Mouse (Mus musculus) cerebellum, adult 11-12 months (tissue): ENCODE data around the gene Vps13d.

ENCODE experiments used
- DNase-seq: peaks from one replicate; pipeline ENCODE4 v3.0.0; 2022

The Vps13d gene

DNA sequence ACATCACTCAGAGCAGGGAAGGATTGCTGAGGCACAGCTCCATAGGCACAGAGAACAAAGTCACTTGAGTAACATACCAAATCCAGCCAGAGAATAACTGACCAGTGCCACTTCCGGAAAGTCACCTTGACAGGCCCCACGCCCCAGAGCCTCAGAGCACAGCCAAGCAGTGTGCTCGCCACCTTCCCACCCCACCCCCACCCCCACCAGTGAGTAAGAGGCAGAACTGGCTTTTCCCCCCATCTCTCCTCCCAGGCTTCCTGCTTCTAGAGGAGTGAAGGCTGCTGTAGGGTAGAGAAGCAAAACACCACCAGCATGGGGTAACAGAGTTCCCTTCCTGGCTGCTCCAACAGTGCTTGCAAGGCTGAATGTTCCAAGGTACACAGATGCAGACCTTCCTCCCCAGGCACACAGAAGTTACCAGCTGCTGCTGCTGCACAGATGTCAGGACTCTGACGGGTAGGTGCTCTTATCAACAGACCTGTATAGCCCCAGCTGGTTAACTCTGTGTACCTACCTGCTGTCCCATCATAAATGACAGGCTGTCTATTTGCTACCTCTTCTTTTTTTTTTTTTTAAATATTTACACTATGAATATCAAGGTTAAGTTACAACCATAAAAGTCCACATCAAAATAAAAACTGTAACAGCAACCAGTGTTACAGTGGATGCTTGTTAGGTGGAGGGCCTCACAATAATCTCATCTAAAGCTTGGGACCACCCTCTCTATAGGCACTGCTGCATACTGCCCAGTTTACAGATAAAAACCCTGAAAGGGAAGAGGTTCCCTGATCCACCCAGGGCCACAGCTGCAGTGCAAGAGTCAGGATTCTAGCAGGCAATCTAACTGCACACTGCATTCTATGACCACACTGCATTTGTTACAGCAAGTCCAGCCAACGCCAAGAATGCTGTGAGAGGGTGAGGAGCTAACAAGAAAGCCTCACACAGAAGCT lies 47.5 kb downstream of the Vps13d start:
- no peak for DNase-seq

DNA sequence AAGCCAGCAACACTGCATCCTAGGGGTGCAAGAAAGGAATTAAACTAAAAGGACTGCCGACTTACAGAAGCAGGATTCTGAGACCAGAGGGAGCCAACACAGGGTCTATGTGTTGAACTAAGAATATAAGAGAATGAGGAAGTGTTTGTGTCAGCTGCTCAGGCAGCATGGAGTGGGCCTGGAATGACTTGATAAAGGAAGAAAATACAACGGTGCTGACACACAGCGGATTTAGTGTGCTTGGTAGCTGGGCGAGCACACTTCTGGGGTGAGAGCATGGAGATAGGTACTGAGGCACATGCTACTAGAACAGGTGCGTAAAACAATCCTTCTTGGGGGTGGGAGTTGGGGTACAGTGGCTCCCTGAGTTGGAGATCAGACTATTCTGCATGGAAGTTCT lies 51.3 kb downstream of the Vps13d start:
- DNase-seq = no peak

DNA sequence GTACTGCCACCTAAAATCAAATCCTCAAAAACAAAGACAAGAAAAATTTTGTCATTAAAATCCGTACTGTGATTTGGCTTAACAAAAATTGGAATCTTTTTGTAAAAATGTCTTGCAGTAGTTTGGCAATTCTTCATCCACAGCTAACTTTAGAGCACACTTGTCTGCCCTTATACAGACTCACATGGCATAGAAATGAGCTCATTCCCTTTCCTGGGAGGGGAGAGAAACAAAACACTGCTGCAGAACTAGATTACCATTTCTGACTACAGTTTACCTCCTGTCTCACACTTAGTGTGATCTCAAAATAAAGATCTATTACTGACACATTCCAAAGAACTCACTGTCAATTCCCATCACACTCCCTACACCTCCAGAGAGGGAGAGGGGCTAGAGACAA lies 58.1 kb downstream of the Vps13d start:
- no peak for DNase-seq

DNA sequence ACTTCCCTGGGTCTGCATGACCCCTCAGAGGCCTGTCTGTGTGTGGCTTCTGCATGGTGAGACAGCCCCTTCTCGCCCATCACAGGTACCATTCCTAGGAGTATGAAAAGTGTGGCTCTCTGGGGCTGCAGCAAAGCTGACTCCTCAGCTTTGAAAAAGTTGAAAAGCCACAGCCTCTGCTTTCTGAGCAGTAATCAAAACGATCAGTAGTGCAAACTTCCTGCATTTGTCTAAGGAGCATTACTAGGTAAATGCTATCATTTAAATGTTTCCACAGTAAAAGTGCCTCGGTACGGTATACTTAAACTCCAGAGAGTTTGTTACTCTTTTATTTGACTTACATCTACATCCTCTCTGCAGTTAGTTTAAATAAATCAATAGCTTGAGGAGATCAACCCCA lies 59.3 kb downstream of the Vps13d start:
- DNase-seq = no peak

DNA sequence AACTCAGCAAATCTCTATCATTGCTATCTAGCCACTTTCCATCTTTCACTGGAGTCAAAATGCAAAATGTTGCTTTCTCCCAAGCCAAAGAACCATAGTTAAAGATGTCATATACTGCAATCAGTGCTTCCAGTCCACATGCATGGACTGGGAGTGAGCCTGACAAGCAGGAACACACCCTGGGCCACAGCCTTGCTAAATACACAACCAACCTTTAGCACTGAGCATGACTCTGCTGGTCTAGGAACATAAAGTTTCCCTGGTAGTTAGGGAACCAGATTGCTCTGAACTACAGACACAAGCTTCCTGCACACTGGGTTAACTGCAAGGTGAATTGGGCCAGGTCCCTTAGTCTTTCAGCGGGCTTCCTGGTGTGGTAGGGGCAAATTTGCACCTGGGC lies 64.0 kb downstream of the Vps13d start:
- no peak for DNase-seq

DNA sequence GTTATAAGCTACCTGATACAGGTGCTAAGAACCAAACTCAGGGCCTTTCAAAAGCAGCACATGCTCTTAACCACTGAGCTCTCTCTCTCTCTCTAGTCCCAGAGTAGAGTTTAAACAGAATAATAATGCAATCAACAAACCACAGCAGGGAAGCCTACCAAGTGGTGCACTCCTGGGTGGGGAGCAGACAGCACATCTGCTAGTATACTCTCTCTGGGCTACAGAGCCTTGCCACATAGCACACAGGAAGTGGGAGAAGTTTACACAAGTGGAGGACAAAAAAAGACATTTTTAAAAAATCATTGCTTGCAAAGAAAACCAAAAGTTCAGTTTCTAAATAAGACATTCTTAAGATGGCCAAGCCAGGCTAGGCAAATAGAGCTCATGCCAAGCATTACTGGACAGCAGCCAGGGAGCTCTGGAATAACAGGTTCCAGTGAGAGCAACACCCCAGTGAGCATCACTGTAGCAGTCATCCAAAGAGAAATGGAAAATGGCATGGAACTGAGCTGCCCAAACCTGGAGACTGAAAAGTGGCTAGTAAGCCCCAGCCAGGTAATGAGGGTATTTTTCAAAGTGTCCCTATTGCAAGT lies 64.8 kb downstream of the Vps13d start:
- DNase-seq = peak; percentile 63

DNA sequence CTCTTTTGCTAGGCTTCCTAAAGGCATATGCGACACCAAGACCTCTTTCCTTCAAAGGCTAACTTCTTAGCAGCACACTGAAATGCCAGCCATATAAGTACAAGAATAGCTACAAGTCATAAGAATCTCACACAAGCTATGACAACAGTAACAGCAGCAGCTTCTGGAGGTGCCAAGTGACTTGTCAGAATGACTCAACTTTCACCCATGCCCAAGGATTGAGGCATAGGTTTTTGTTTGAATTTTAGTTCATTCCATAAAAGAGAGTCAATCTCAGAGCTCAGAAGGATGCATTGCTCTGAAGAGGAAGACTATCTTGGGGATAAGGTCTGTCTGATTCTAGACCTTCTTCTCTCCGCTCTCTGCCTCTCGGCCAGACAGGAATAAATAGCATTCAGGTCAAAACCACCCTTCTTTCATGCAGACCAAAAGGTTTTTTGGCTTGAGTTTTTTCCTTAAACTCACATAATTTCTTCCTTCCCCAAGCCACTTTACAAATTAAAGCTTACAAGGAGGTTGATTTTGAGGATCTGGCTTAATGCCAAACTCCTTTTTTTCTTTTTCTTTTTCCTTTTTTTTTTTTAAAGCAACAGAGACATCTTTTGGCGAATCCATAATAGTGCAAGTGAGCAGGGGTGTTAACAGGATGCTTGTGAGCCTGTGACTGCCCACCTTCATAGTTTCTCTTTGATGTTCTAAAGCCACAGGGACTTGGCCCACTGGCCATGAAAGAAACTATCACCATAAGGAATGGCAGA lies 69.2 kb downstream of the Vps13d start:
- DNase-seq = no peak

DNA sequence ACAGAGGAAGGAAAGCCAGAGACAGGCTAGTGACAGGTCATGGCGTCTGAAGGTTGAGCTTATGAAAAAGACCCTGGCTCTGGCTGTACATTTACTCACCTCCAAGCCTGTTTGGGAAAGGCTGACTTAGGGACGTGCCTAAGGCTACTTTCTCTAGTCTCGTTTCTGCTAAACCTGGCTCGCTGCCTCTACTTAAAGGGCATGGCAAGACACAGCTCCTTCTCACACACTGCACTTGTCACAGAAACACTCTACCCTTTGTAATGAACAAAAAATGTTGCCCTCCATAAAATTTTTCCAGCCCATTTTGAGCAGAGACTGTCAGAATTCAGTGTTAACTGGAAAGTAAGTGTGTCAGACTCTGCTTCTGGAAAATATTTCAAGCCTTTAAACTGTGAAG lies 70.4 kb downstream of the Vps13d start:
- DNase-seq = no peak

DNA sequence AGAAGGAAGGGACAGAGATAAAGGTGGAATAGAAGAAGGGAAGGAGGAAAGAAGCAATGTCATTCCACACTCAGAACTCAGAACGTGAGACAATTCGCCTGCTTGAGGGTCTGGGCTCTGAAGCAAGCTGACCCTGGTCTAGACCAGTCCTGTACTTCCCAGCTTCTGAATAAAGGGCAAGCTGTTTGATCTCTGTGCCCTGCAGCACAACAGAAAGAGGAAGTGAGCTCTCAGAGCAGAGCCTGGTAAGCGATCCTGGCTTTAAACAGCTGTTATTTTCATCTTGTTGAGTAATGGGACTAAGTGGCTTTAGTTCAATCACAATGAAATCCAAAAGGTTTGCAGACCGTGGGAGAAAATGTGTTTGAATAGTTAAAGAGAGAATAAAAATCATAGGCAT lies 83.2 kb downstream of the Vps13d start:
- no peak for DNase-seq

DNA sequence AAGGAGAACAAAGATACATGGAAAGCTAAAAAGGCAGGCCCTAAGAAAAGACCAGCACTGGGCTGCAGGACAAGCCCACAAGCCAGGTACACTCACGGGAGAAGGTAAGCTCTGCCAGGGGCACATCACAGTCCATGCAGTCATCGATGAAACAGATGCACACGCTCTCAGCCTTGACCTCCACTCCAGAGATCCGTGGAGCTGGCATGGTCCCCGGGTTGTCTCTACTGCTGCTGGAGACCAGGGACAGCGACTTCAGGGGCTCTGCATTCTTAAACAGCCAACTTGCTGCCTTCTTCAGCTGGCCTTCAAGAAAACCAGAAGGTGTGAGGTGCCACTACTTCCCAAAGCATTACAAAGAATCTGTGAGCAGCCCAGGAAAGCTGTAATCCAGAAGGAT lies 84.1 kb downstream of the Vps13d start:
- no peak for DNase-seq

DNA sequence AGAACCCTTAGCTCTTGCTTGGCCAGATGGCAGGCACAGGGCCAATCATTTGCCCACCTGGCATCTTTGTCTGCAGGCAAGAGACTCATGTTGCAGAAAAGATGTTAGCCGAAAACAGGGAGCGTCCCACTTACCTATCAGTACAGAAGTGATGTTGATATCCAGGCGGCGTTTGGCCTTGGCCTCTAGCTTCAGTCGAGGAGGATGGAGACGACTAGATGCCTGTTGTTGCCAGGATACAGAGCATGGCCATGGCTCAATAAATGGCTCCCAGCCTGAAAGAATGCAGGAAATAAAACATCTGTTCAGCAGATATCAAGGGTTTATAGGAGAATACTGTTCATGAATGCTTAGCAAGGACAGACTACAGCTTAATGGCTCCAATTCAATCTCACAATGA lies 88.0 kb downstream of the Vps13d start:
- no peak for DNase-seq

DNA sequence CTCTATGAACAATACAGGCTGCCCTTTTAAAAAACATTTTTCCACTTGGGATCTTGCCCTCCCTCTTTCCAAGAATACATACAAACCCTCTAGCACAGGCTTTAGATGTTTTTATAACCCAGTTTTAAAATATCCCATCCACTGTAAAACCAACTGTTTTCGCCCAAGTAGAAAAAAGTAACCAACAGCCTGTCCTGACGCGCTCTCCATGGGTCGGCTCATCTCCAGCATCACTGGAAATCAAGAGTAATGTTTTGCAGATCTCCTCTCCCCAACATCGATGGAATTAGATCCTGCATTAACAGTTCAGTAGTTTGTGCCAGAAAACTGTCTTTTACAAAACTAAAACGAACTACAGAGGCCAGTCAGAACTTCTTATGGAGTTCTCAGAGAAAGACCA lies 89.5 kb downstream of the Vps13d start:
- no peak for DNase-seq

DNA sequence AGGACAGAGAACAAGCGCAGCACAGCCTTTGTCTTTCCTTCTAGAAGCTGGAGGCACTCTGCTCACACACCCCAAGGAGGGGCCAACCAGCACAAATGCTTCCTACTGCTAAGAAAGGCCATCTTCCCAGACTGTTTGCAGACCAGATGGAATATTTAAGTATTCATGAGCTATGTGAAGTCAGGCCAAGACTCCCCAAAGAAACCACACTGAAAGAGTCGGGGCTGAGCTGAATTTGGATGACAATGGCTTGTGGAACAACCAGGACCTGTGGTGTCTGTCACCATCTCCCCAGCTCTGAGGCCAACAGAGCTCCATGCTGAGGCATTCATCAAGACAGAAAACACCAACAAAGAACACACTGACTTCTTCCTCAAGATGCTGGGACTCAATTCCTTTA lies 89.9 kb downstream of the Vps13d start:
- no peak for DNase-seq

DNA sequence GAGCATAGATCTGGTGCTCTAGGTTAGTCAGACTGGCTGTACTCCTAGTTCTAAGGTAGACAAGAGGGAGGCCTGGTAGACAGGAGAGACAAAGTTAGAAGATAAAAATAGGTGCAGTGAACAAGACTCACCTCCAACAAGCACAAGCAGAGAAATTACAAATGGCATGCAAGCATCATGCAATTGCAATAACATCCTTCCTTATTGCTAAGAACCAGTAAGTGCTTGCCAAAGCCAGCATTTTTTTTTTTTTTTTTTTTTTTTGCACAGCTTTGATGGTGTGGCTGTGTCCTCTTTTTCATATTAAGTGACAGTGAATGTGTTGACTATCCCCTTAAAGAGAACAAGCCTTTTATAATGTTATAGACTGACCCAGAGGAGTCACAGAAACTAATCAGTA lies 91.2 kb downstream of the Vps13d start:
- no peak for DNase-seq

DNA sequence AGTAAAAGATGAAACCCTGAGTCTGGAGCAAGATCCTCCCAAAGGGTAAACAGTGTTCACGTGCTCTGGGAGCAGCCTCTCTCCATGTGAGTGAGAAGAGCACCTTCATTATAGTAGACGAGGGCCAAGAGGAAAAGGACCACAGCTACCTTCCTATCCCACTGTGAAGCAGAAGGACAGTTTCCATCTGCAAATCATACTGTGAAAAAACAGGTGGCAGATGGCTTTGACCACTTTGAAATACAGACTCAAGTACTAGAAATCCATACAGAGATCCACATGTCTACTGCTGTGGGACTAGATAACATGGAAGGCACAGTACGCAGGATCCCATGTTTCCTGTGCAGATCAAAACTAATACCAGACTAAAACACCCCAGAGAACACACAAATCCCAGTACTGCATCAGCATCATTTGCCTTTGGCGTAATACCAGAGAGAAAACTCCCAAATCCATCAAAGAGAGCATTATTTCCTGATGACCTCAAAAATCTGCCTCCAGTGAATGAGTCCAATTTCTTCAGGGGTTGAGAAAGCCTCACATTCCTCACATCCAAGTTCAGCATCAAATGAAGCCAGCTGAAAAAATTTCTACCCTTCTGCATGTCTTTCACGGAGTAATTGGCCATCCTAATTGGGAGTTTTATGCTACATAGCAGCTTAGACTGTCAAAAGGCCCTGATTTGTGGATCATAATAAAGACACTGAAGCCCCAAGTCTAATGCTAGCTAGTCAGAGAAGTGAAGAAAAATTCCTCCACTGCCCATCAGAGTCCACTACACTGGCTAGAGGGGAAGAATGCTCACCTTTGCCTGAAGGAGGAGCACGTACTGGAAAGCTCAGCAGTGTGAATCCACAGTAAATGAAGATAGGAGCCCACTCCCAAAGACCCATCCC lies 92.7 kb downstream of the Vps13d start:
- DNase-seq = no peak

DNA sequence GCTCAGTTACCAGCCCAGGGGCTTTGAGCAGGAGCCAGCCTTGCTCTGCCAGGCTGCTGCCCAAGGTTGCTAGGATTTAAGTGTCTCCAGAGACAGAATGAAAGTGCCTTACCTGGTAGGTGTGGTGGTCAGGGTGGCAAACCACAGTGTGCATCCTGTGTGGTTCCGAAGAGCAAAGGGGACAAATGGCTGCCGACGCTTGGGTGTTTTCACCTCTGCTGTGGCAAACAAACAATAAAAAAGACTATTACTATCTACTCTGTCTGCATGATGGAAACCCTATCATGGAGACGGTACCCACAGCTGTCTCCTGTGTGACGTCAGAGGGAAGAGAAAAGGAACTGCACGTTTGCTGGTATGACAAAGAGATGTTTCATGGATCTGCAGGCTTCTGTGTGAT lies 95.0 kb downstream of the Vps13d start:
- no peak for DNase-seq

DNA sequence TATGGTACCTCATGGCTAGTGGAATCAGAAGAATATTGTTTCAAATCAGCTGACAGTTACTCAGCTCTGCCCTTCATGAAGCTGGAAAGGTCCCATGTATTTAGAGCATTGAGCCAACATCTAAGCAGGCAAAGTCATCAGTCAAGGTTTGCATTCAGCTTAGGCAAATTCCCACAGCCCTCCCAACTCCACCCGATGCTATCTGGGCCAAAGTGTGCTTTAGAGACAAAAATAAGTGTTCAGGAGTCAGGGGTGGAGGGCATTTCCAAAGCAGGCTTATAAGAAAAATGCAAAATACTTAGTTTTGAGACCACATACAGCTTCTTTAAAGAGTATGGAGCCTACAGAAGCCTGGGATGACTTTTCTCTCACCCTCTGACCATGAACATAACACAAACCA lies 95.5 kb downstream of the Vps13d start:
- DNase-seq = no peak

DNA sequence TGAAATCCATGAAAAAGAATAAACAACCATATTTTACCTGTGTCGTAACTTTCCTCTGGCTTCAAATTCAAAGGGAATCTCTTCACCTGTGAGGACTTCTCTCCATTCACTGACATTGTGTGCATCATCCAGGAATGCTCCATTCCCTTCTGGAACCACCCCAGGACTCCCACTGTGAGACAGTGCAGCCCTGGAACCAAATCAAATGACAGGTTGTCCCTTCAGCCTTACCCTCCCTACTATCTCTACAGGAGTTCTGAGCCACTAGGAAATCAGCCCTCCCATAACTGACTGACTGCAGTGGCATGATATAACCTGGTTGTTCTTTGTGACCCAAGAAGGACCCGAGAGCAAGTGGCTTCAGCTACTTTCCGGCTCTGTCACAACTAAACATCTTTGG lies 96.8 kb downstream of the Vps13d start:
- peak; percentile 94 for DNase-seq

DNA sequence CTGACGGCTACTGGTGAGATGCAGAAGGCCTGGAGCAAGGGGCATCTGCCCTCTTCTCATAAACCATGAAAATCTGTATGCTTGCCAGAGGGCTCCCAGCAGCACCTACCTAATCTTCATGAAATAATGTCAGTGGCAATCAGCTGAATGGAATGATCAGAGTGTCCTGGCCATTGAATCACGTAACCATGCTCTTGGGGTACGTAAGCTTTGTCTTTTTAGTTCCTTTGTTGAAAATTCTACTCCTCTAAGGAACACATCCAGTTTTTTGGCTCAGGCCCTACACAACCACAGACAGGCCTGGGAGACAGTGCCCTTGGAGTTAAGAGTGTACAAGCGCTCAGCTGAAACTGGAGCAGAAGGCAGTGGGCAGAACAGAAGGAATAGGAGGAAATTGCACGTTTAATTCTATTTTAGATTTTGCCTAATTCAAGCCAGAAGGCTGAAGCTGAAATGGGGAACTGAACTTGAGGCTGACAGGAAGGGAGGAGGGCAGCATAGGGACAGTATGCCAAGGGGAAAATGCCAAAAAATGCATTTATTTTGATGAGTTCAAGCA lies 98.2 kb downstream of the Vps13d start:
- peak; percentile 74 for DNase-seq

DNA sequence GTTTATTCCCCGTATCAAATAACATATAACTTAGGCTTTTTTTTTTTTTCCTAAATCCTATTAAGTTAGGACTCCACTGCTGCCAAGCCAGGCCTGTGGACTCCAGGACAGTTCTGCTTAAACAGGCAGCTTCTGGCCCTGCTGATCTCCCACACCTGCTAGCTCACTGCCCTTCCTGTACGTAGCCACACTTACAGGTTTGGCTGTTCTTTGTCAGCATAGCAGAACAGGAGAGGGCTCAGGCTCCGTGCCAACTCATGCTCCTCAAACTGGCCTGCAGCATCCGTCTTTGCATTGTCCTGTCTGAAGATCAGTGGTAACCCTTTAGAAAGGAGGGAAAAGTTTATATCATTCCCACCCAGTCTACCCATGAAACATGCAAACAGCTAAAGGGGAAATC lies 108.3 kb downstream of the Vps13d start:
- no peak for DNase-seq

DNA sequence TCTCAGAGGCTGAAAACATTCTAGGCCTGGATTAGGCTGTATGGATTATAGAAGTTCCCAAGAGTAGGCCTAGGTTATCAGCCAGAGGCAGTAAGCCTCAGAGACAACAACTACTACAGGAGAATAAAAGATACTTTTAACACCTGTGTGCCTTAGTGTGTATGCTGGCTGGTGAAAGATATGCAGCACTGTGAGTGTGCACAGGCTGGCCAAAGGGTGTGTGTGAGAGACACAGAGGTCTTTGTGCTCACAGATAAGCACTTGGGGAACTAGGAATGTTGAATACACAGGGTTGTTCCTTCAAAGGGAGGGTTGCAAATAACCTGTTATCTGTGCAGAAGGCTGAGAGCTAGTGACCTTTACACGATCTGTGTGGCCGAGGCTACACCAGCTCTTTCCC lies 115.5 kb downstream of the Vps13d start:
- no peak for DNase-seq

DNA sequence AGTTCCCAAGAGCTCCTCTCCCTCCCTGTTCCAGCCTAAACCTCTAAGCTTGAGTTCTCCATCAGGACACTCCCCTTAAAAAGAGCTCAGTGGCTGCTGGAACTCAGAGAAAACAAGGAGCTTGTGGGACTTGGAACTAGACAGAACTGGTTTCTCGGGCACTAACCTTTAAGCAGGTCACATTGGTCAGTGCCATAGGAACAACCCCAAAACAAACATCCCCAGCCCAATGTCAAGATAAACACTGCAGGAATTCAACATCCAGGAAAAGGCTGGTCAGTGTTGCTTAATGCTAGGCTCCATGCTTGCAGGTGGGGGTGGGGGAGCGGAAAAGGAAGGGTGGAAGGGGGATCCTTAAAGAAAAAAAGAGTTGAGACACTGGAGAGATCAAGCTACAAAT lies 120.5 kb downstream of the Vps13d start:
- no peak for DNase-seq

DNA sequence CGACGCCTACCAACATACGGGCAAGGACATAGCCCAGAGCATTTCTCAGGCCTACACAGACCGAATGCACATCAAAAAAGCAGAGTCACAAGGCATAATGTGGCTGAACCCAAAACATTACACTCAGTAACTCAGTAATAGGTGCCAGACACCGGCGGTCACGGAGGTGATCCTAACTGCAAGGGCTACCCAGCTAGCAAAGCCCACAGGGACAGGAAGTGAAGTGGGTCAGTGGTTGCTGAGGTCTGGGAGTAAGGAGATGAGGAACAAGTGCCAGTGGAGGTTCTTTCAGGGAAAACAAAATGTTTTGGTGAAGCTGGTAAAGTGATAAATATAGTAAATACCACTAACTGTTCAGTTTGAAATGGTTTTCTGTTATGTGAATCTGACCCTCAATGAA lies 121.1 kb downstream of the Vps13d start:
- no peak for DNase-seq
